Comparison of ENCODE assay signal across 14 mouse cellular contexts in the genomic region with DNA sequence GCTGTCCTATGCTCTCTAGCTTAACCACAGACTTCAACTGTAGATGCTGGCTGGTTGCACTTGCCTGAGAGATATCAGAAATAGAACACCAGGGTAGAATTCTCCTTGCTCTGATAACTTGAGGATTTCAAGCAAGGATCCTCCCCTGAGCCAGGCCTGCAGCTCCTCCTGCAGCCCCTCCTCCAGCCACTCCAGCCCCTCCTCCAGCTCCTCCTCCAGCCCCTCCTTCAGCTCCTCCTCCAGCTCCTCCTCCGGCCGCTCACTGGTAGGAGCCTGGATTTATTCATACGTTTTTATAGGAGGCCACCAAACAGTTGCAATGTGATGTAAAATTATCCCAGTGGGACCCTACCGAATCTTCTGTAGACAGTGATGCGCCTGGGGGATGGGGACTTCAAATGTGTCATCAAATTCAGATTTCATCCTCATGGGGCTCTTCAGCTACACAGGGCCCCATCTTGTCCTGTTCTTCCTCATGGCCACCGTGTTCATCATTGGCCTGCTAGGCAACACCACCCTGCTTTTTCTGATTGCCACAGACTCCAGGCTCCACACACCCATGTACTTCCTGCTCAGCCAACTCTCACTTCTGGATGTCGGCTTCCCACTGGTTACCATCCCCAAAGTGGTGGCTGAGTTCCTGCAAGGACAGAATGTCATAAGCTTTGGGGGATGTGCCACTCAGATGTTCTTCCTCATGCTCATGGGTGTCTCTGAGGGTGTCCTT. TPM values are rescaled to one million over a fixed set of nuclear protein-coding genes. Genes with fewer than 3 reads are reported as not detected.
A peak's percentile ranks its signal among the peaks of the same experiment; 100 is the strongest.
DNase-seq lines count a peak whose midpoint lies in the region; ATAC-seq lines count a peak whose summit lies in the region.
"Not testable (repeated sequence)": the region's sequence is repeated elsewhere in the genome, so short reads cannot be mapped to it uniquely, and the experiment has no call there.
"Had no signal": no experiment of that assay in that cellular context is flagged by ENCODE, and none has a peak within 500 bp of the region (broad histone marks: within the 10 kb centered on the region; RNA-seq: fewer than 3 reads in every experiment).

No protein-coding gene starts in this region.

- H3K9ac ChIP-seq in intestine, embryonic 16.5 days (ENCODE audit: low read depth, low read length) = not testable (repeated sequence)

- H3K4me3 ChIP-seq in intestine, embryonic 16.5 days (ENCODE audit: low read length) = peak overlapping the region; percentile 7; the same call in 1 of the 2 replicates

- intact Hi-C loops in gastrocnemius, postnatal 14 days (cut with DNase I; ENCODE audit: low total_unique reads) = loop anchor here (2.0 kb wide), 1 partner anchor 97 kb away; no protein-coding TSS in a partner anchor

- H3K36me3 ChIP-seq in intestine, embryonic 16.5 days (ENCODE audit: control insufficient read depth, insufficient read depth, low read length) = not testable (repeated sequence)

- peak; percentile 13 for DNase-seq in MEL-GATA-1-ER (ENCODE audit: extremely low read depth, low read depth)
- peak; percentile 7 for DNase-seq in c-Kit-positive CD71-positive TER-119-positive erythroid progenitor cells, embryonic 14.5 days (ENCODE audit: low spot score)
- peak; percentile 42 for DNase-seq in gastrocnemius, postnatal 14 days
- DNase-seq in layer of hippocampus, adult 9-11 months = peak; percentile 5
- DNase-seq in lung, postnatal 25 days (ENCODE audit: low spot score) = peak; percentile 43
- peak; percentile 33 to 47 for DNase-seq in right cerebral cortex, postnatal 10 days (ENCODE audit: low spot score in 2 of 2)
- peak; percentile 5 to 11 for DNase-seq in urinary bladder, adult 18-20 months (ENCODE audit: low spot score in 2 of 2)

- peak; percentile 45 for ATAC-seq in intestine, embryonic 16.5 days

- H3K27me3 ChIP-seq in intestine, embryonic 16.5 days (replicated peaks; ENCODE audit: control insufficient read depth, insufficient read depth, low read length) = not testable (repeated sequence)

- H3K4me1 ChIP-seq in intestine, embryonic 16.5 days (ENCODE audit: control insufficient read depth, insufficient read depth, low read length) = not testable (repeated sequence)

- H3K9me3 ChIP-seq in intestine, embryonic 16.5 days (ENCODE audit: control insufficient read depth, low read length) = not testable (repeated sequence)

- 55% methylated on average over 6 of the region's 7 CpGs for WGBS in intestine, embryonic 16.5 days

- H3K27ac ChIP-seq in intestine, embryonic 16.5 days (ENCODE audit: low read length) = not testable (repeated sequence)

- H3K4me2 ChIP-seq in intestine, embryonic 16.5 days (ENCODE audit: low read depth, low read length) = not testable (repeated sequence)

RNA-seq across cellular contexts. Expression of gene Olfr374, which starts 7.3 kb away (rescaled TPM):
- not detected for total RNA-seq in gastrocnemius, postnatal 14 days (2021)
- 0.13 TPM in 1 of 2 replicates, not detected in the other for polyA plus RNA-seq in intestine, embryonic 16.5 days (2015; fragmentation: Nextera tagmentation; extraction: Ambion mirVana)
- total RNA-seq: gastrocnemius, postnatal 36 days; layer of hippocampus, postnatal 14 days had no signal
- polyA plus RNA-seq: forebrain, embryonic 10.5 days; liver, embryonic 12.5 days; midbrain, embryonic 13.5 days had no signal

RNA-seq across cellular contexts. Expression of gene Olfr373, which starts 16.6 kb away (rescaled TPM):
- not detected for total RNA-seq in gastrocnemius, postnatal 14 days (2021)
- 0.11 and 0.16 TPM in 2 replicates for polyA plus RNA-seq in intestine, embryonic 16.5 days (2015; fragmentation: Nextera tagmentation; extraction: Ambion mirVana)
- total RNA-seq: gastrocnemius, postnatal 36 days; layer of hippocampus, postnatal 14 days had no signal
- polyA plus RNA-seq: hindbrain, embryonic 13.5 days; liver, embryonic 12.5 days had no signal

RNA-seq across cellular contexts. Expression of gene Tpm4, which starts 35.2 kb away (rescaled TPM):
- total RNA-seq in gastrocnemius, postnatal 14 days (2021) = 10 to 100 TPM; 76.3 to 97.2 TPM
- polyA plus RNA-seq in intestine, embryonic 16.5 days (2015; fragmentation: Nextera tagmentation; extraction: Ambion mirVana) = 510 and 538 TPM in 2 replicates

RNA-seq across cellular contexts. Expression of gene Olfr372, which starts 58.5 kb away (rescaled TPM):
- not detected for total RNA-seq in gastrocnemius, postnatal 14 days (2021)
- not detected in 2 replicates for polyA plus RNA-seq in intestine, embryonic 16.5 days (2015; fragmentation: Nextera tagmentation; extraction: Ambion mirVana)
- total RNA-seq: gastrocnemius, postnatal 36 days; layer of hippocampus, postnatal 14 days had no signal
- polyA plus RNA-seq: forebrain, embryonic 10.5 days; hindbrain, embryonic 13.5 days; liver, embryonic 12.5 days; midbrain, embryonic 13.5 days had no signal
